Mouse (Mus musculus) myocyte (in vitro differentiated cells): ENCODE measurements at regions not wholly inside any gene's neighbourhood (a gene's known extent, or its start where the extent isn't known, plus 50 kb on each side); places are given as distances from the start of the nearest gene placed in this dataset.
A peak's percentile ranks its signal among the peaks of the same experiment; 100 is the strongest.
"Not testable (repeated sequence)": the region's sequence is repeated elsewhere in the genome, so short reads cannot be mapped to it uniquely, and the experiment has no call there.

Experiments
- H3K27me3 ChIP-seq: one replicate; pipeline ENCODE4 v1.6.1; 2011; ENCODE audit not compliant: control insufficient read depth, insufficient read depth, insufficient read length
- H3K36me3 ChIP-seq: one replicate; pipeline ENCODE4 v1.6.1; 2011; ENCODE audit not compliant: control insufficient read depth, insufficient read depth
- H3K4me2 ChIP-seq: one replicate; pipeline ENCODE4 v1.6.1; 2011; ENCODE audit warnings: low read depth, control low read depth
- H3K4me3 ChIP-seq: one replicate; pipeline ENCODE4 v1.5.1; 2011; ENCODE audit warnings: mild to moderate bottlenecking, control low read depth, moderate library complexity
- H3K79me2 ChIP-seq: one replicate; pipeline ENCODE4 v1.6.1; 2011; ENCODE audit not compliant: control insufficient read depth, insufficient read depth
- H3ac ChIP-seq: one replicate; pipeline ENCODE4 v1.6.1; 2011; ENCODE audit not compliant: control insufficient read depth, insufficient read length
- CEBPB ChIP-seq: IDR thresholded peaks from 2 replicates; pipeline ENCODE4 v1.6.1; 2011; ENCODE audit warnings: mild to moderate bottlenecking, moderate library complexity; ENCODE audit not compliant: poor library complexity, insufficient read depth, severe bottlenecking
- E2F4 ChIP-seq: IDR thresholded peaks from one replicate; pipeline ENCODE4 v1.6.1; 2011; ENCODE audit warnings: mild to moderate bottlenecking, control low read depth, moderate library complexity; ENCODE audit not compliant: insufficient read depth
- MAX ChIP-seq: IDR thresholded peaks from one replicate; pipeline ENCODE4 v1.6.1; 2011; ENCODE audit warnings: low read depth, mild to moderate bottlenecking, control low read depth
- MYOD1 ChIP-seq, 3 experiments: IDR thresholded peaks; one replicate each; pipeline ENCODE4 v1.6.1; 2011; ENCODE audit warnings: control low read depth in 2 of 3, low read depth in 2 of 3, mild to moderate bottlenecking in 2 of 3, moderate library complexity in 1 of 3; ENCODE audit not compliant: insufficient read length in 2 of 3, control insufficient read depth in 1 of 3
- MYOG ChIP-seq, 3 experiments: IDR thresholded peaks; one replicate each; pipeline ENCODE4 v1.6.1; 2011; ENCODE audit warnings: control low read depth in 2 of 3, low read depth in 2 of 3, mild to moderate bottlenecking in 2 of 3; ENCODE audit not compliant: insufficient read length in 2 of 3, control insufficient read depth in 1 of 3, insufficient read depth in 1 of 3
- POLR2A ChIP-seq: IDR thresholded peaks from one replicate; pipeline ENCODE4 v1.6.1; 2011; ENCODE audit warnings: low read depth, mild to moderate bottlenecking, control low read depth, moderate library complexity; ENCODE audit not compliant: insufficient read length
- POLR2AphosphoS2 ChIP-seq: IDR thresholded peaks from one replicate; pipeline ENCODE4 v1.6.1; 2011; ENCODE audit warnings: low read depth, control low read depth; ENCODE audit not compliant: insufficient read length
- REST ChIP-seq: IDR thresholded peaks from one replicate; pipeline ENCODE4 v1.6.1; 2011; ENCODE audit warnings: mild to moderate bottlenecking, control low read depth, moderate library complexity; ENCODE audit not compliant: insufficient read depth, insufficient read length
- SRF ChIP-seq: IDR thresholded peaks from one replicate; pipeline ENCODE4 v1.6.1; 2011; ENCODE audit warnings: low read depth; ENCODE audit not compliant: control insufficient read depth, insufficient read length
- TCF12 ChIP-seq: IDR thresholded peaks from one replicate; pipeline ENCODE4 v1.6.1; 2011; ENCODE audit warnings: mild to moderate bottlenecking, control low read depth; ENCODE audit not compliant: poor library complexity, insufficient read depth, severe bottlenecking
- TCF3 ChIP-seq: IDR thresholded peaks from one replicate; pipeline ENCODE4 v1.6.1; 2011; ENCODE audit warnings: low read depth, control low read depth; ENCODE audit not compliant: insufficient read length
- USF1 ChIP-seq: IDR thresholded peaks from one replicate; pipeline ENCODE4 v1.6.1; 2011; ENCODE audit warnings: low read depth, mild to moderate bottlenecking, control low read depth, moderate library complexity

GRCm38 (mm10) chr4:8084954-8085639 is 153.7 kb downstream of the Car8 start:
- Histone ChIP-seq H3K4me2 (peak overlapping the region; percentile 52), H3K36me3 (no peaks in the 10 kb centered on the region), H3K4me3 (no peak overlapping the region), H3K27me3 (no peaks in the 10 kb centered on the region), H3K79me2 (no peaks in the 10 kb centered on the region), H3ac (no peak overlapping the region)
- TF ChIP-seq SRF: no peak
- TF ChIP-seq REST: no peak
- TF ChIP-seq TCF12: no peak
- TF ChIP-seq POLR2A: no peak

GRCm38 (mm10) chr4:8079349-8079748 is 159.5 kb downstream of the Car8 start:
- Histone ChIP-seq H3K4me2 (no peak overlapping the region), H3K79me2 (no peaks in the 10 kb centered on the region), H3K27me3 (no peaks in the 10 kb centered on the region), H3K36me3 (no peaks in the 10 kb centered on the region), H3ac (no peak overlapping the region), H3K4me3 (no peak overlapping the region)
- no peak for TF ChIP-seq MYOG (IDR thresholded peaks at IDR 0.05; ENCODE audit: control insufficient read depth in 1 of 3, insufficient read depth in 1 of 3, insufficient read length in 2 of 3, low read depth in 2 of 3)
- no peak for TF ChIP-seq E2F4
- no peak for TF ChIP-seq POLR2A
- no peak for TF ChIP-seq CEBPB
- TF ChIP-seq REST: no peak
- TF ChIP-seq USF1: no peak
- TF ChIP-seq SRF: no peak
- no peak for TF ChIP-seq TCF12
- no peak for TF ChIP-seq MYOD1 (IDR thresholded peaks at IDR 0.05; ENCODE audit: control insufficient read depth in 1 of 3, insufficient read length in 2 of 3, low read depth in 2 of 3)
- no peak for TF ChIP-seq TCF3
- TF ChIP-seq POLR2AphosphoS2: no peak
- TF ChIP-seq MAX: no peak

- H3K4me3 ChIP-seq: no peak overlapping the region
- H3K4me2 ChIP-seq: no peak overlapping the region
- H3ac ChIP-seq: no peak overlapping the region
- H3K36me3 ChIP-seq: no peaks in the 10 kb centered on the region
- no peaks in the 10 kb centered on the region for H3K79me2 ChIP-seq
- TF ChIP-seq TCF12: no peak
- TF ChIP-seq POLR2A: no peak
- H3K27me3 ChIP-seq: no peaks in the 10 kb centered on the region
These were observed 165.8 kb downstream of the Car8 start for GRCm38 (mm10) chr4:8072989-8073573.

- not testable (repeated sequence) for H3K4me3 ChIP-seq, H3K36me3 ChIP-seq, H3ac ChIP-seq, H3K27me3 ChIP-seq, H3K4me2 ChIP-seq, H3K79me2 ChIP-seq
These were observed 168.1 kb downstream of the Car8 start for GRCm38 (mm10) chr4:8070693-8071092.

- TF ChIP-seq TCF12: no peak
- TF ChIP-seq SRF: no peak
- TF ChIP-seq REST: no peak
- no peak for TF ChIP-seq POLR2AphosphoS2
- TF ChIP-seq MAX: no peak
- no peak for TF ChIP-seq E2F4
- TF ChIP-seq CEBPB: no peak
- no peak for TF ChIP-seq POLR2A
- TF ChIP-seq MYOD1 (IDR thresholded peaks at IDR 0.05; ENCODE audit: control insufficient read depth in 1 of 3, insufficient read length in 2 of 3, low read depth in 2 of 3): no peak
- no peak for TF ChIP-seq TCF3
- TF ChIP-seq MYOG (IDR thresholded peaks at IDR 0.05; ENCODE audit: control insufficient read depth in 1 of 3, insufficient read depth in 1 of 3, insufficient read length in 2 of 3, low read depth in 2 of 3): no peak
- TF ChIP-seq USF1: no peak
- Histone ChIP-seq H3K4me3 (no peak overlapping the region), H3K79me2 (no peaks in the 10 kb centered on the region), H3K27me3 (no peaks in the 10 kb centered on the region), H3ac (no peak overlapping the region), H3K4me2 (peak overlapping the region; percentile 24), H3K36me3 (no peaks in the 10 kb centered on the region)
These were observed 170.8 kb downstream of the Car8 start for GRCm38 (mm10) chr4:8068086-8068485.
